Mouse (Mus musculus) left cerebral cortex, adult 11 months (tissue): ENCODE results near the gene Col28a1.
A peak's percentile ranks its signal among the peaks of the same experiment; 100 is the strongest.
"Not testable (repeated sequence)": the region's sequence is repeated elsewhere in the genome, so short reads cannot be mapped to it uniquely, and the experiment has no call there.

Experiments used
- DNase-seq: peaks from one replicate; pipeline ENCODE4 v3.0.0; 2022; ENCODE audit warnings: low spot score

Gene Col28a1

DNA sequence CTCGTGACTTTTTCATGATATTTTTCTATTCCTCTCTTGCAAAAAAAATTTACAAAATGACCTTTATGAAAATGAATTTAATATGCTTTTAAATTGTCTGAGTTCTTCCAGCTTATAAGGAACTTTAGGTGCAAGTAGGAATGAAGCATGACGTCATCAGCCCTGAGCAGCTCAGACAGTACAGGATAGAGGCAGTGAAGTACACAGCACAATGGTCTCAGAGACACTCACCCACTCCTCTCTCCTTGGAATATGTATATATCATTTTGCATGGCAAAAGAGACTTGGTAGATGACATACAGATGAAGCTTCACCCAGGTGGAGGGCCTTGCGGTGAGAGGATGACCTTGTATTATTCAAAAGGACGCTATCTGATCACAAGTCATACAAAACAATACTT, 197.7 kb downstream of the Col28a1 start:
- DNase-seq: no peak

DNA sequence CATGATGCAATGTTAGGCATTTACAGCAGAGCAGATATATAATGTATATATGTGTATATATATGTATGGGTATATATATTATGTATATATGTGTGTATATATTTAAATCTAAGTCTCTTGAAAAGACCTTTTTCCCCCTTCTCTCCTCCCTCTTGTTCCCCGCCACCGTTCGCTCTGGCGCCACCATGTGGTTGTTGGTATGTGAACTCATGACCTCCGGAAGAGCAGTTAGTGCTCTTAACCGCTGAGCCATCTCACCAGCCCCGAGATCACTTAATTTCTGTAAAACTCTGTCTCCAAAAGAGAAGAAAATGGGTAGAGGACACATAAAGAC, 208.8 kb downstream of the Col28a1 start:
- DNase-seq: no peak

DNA sequence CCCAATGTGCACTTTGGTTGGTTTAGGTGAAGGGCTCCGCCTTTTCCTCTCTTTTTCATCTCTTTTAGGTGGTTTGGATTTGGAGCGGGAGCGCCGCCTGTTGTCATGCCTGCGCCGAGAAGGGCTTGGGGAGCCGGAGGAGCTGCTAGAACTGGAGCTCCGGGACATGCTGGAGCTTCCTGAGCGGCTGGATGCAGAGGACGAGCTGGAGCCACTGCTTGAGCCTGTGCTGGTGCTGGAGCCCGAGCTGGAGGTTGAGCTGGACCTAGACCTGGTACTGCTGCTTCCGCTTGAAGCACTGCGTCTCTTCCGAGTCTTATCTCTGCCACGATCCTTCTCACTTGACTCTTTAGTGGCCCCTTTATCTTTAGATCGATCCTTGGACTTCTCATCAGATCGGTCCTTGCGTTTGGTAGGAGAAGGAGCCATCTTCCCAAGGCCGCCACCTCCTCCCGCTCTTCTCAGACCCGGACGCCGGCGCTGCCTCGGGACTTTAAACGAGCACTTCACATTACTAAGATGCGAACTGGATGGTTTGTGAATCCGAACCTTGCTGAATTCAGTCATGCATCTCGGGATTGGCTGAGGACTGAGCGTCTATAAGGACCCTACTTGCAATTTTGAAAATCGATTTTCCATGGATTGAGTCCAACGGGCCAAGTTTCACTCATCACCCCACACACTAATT, 209.3 kb downstream of the Col28a1 start:
- not testable (repeated sequence) for DNase-seq

GRCm38 (mm10) chr6:7971020-7971760, 221.2 kb downstream of the Col28a1 start:
- DNase-seq: no peak

DNA sequence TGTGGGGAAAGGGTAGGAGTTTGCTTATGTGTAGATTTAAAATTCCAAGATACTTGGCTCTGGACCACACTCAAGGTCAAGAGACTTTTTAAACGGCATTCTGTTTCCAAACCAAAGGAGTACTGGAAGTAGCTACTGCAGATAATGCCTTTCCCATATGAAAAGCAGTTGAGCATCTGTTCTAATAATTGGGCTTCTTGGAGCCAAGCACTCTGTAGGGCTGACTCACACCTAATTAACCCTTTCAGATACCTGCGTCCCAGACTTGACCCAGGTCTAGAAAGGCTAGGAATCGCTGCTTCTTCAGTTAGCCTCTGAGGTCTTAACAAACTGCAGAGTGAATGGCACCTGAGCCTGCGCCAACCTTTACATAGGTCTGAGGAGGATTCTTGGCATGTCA, 223.0 kb downstream of the Col28a1 start:
- DNase-seq: no peak

DNA sequence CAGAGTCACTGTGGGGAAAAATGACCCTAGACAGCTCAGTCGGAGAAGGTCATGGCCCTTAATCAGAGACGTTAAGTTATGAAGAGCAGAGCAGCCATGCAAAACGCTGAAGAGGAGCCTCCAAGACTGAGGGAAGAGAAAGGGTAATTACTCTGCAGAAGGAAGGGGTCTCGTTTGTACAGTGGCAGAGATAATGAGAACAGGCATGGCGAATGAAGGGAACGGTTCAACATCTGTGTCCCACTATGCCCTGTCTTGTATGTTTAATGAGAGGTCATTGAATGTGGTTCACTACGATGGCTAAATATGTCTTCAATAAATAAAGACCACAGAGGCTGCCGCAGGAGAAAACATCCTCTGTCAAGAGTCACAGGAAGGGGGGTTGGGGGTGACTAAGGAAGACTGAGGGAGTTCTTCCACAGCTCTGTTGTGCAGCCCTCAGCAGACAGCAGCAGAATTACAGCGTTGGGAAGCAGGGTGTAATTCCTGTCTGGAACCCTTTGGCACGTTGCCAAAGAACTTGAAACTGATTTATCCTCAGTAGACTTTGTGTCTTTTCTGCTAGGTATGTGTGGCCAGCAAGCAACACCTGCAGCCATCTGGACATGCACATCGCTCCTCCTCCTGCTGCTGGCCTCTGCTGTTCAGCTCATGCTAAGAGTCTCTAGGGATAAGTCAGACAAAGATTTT, 226.4 kb downstream of the Col28a1 start:
- DNase-seq: peak; percentile 7

DNA sequence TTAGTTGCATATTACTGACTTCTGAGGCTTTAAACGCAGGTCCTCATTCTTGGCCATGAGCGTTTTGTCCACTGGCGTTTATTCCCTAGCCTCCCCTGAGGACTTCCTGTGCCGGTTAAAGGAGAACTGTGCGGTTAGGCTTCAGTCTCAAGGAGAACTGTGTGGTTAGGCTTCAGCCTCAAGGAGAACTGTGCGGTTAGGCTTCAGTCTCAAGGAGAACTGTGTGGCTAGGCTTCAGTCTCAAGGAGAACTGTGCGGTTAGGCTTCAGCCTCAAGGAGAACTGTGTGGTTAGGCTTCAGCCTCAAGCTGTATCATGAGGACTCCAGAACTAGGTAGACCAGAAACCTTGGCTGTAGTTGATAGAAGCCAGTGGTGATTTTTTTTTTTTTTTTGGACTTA, 229.7 kb downstream of the Col28a1 start:
- DNase-seq: no peak

DNA sequence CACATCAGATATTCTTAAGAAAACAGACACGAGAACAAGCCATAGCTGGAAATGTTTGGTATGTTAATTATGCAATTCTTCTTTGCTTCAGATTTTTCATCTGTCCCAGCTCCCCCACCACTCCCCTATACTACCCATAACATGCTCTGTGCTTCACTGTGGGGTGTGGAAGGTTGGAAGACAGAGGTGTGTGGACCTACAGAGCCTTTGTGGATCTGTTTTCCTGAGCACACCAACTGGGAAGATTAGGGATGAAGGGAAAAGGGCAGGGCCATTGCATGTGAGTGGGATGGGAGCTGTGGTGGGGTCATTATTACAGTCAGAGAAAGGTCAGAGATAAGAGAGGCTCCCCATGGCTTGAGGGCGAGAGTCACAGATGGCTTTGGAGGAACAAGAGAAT, 240.2 kb downstream of the Col28a1 start:
- no peak for DNase-seq

- no peak for DNase-seq
Observed at GRCm38 (mm10) chr6:7951778-7952177, 240.6 kb downstream of the Col28a1 start.
